Mouse (Mus musculus): ENCODE results near the gene Ahnak2.

Ahnak2 gene

DNA sequence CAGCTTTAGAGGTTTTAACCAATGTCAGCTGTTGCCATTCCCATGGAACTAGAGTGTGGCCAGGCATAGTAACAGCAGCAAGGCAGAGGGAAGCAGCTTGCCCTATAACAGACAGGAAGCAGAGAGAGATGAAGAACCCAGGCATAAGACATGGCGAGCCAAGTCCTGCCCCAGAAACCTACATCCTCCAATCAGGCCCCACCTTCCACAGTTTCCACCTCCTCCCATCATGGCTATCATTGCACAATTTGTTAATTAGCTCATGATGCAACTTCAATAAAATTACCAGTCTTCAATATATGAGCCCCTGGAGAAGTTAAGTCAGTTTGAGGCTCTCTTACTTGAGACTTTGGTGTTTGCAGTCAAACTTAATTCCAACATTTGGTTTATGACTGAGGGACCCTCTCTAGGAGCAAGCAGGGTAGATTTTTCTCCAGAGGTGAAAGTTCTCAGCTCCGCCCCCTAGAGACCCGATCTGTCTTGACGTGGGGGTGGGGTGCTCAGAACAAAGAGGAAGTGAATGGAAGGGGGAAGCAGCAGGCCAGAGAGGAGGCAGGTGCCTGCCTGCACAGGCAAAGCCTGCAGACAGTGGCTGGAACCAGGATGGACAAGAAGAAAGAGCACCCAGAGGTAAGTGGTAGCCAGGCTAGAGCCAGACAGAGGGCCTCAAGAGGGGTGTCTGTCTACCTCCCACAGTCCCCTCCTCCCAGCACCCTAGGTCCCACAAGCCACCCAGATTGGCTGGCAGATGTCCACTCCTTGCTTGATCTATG, 42.1 kb downstream of the Ahnak2 start, which contains the start of gene Pld4:
Pld4 (plus strand) TSS at position 502 of the 773 bp plus-strand sequence.
- DNase-seq (ENCODE audit: low read depth), result no peak

DNA sequence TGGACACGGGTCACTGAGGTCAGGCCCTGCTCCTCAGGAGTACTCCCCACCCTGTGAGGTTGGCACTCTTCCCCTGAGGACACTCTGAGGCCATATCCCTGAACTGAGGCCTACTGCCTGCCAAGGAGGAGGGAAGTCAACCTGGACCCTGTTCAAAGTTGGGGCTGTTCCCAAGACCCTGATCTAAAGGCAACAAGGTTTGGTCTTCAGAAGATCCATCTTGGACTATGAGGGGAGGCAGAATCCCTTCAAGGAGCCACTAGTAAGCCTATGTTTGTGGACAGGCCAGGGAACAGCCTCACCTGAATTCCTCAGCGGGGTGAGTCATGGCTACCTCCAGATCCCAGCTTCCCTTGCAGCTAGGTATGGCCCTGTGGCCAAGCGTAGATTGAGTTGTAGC, 43.0 kb downstream of the Ahnak2 start:
- DNase-seq (ENCODE audit: low read depth), result no peak

DNA sequence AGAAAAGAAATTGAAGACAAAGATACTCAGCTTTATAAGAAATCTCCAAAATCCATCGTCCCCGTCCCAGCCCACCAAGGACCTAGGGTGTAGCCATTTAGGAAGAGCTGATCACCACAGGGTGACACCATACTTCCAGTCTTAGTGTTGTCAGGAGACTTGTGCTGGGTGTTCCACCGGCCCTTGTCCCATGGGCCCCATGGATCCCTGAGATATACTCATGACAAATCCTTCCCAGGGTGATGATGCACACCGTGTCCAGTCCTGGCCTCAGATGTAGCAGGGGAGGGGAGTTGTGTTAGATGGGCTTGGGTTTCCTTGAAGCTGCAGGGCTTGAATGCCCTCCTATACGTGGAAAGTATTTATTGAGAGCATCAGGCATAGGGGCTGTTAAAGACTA, 44.6 kb downstream of the Ahnak2 start:
- no peak for DNase-seq (ENCODE audit: low read depth)

DNA sequence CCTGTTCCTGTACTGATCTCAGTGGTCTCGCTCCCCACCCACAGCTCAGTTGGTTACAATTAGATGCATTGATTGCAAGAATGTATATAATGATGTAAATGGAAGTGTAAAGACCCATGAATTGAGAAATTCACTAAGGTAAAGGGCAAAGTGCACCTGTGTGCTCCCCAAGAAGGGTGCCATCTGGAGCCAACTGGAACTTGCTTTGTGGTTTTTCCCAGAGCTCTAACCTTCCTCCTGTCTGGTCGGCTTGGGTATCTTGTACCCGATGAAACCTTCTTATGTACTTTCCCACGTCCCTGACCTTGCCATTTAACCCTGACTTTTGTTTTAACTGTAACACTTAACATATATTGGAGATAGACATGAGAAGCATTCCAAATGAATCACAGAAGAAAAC, 46.6 kb downstream of the Ahnak2 start:
- no peak for DNase-seq (ENCODE audit: low read depth)

DNA sequence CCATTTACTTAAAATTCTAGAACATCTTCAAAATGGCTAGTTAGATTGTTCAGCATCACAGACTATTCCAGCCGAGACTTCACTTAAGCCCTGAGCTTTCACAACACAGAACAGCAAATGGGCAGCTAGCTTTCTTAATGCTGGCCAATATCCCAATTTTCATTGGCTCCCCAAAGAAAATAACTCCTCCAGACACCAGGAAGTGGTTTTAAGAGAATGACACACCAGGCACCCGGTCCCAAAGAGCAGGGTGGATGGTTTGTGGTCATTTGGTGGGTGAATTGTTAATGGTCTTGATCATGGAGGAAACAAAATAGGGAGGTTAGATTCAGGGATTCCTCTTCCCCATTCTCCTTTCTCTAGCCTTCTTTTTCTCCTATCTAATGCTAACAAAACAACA, 50.1 kb downstream of the Ahnak2 start:
- no peak for DNase-seq (ENCODE audit: low read depth)

GRCm38 (mm10) chr12:112750976-112751375, 51.5 kb downstream of the Ahnak2 start:
- no peak for DNase-seq (ENCODE audit: low read depth)

DNA sequence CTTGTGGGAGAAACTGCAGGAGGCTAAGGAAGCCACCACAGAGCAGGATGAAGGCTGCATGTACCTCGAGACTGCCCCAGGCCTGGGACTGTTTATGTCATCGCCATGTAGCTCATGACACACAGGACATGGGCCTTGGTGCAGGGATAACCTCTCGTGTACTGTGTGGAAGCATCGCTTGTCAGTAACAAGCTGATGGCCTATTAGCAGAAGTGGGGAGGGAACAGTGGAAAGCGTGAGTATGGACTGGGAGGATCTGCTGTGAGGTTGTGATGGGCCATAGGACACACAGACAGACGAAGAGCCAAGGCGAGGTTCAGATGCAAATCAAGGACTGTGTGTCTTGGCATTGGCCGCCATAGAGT, 54.9 kb downstream of the Ahnak2 start:
- no peak for DNase-seq (ENCODE audit: low read depth)

- DNase-seq (ENCODE audit: low read depth), result peak; percentile 74
Measured at GRCm38 (mm10) chr12:112746808-112747605, 55.5 kb downstream of the Ahnak2 start.

DNA sequence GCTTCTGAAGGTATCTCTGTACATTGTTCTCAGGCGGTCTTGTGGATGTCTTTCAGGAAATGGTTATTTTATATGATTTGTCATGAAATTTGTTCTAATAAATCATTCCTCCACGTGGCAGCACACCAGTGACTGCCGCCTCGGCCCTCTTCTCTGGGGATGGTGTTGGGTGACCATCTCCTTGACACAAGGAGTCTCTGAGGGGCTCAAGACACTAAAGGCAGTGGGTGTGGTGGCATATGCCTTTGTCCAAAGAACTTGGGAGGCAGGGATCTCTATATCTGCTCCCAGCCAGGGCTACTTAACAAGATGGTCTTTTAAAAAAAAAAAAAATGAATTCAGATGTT, 56.0 kb downstream of the Ahnak2 start:
- DNase-seq (ENCODE audit: low read depth), result no peak

- no peak for DNase-seq (ENCODE audit: low read depth)
Measured at GRCm38 (mm10) chr12:112745716-112746115, 56.7 kb downstream of the Ahnak2 start.

DNA sequence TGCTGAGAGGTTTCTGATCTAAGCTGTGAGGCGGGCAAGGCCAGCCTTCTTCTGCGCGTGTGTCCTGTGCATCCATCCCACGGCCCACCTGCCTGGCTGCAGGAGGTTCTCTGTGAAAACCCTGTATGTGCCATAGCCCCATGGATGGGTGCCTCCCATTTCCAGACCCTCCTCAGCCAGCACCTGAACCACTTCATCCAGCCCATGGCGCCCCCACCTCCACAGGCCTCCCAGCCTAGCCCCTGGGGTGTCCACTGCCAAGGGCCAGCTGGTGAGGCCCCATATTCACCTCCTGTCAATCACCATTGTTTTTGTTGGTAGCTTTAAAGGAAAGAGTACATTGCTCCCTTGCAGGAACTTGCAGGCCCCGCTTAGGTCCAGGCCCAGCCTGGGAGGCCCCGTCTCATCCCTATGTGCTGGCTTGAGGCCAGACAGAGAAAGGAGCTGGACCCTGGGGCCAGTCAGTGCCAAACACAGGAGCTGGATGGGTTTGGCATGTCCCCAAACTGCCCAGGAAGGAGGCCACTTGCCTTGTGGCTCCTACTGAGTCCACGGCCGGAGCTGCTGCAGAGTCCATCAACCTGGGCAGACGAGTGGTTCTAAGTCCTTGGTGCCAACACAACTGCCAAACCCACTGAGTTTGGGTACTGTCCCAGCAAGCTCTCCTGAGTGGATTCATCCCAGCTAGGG, 57.4 kb downstream of the Ahnak2 start:
- no peak for DNase-seq (ENCODE audit: low read depth)

- DNase-seq (ENCODE audit: low read depth), result no peak
Measured at GRCm38 (mm10) chr12:112744211-112744610, 58.2 kb downstream of the Ahnak2 start.

DNA sequence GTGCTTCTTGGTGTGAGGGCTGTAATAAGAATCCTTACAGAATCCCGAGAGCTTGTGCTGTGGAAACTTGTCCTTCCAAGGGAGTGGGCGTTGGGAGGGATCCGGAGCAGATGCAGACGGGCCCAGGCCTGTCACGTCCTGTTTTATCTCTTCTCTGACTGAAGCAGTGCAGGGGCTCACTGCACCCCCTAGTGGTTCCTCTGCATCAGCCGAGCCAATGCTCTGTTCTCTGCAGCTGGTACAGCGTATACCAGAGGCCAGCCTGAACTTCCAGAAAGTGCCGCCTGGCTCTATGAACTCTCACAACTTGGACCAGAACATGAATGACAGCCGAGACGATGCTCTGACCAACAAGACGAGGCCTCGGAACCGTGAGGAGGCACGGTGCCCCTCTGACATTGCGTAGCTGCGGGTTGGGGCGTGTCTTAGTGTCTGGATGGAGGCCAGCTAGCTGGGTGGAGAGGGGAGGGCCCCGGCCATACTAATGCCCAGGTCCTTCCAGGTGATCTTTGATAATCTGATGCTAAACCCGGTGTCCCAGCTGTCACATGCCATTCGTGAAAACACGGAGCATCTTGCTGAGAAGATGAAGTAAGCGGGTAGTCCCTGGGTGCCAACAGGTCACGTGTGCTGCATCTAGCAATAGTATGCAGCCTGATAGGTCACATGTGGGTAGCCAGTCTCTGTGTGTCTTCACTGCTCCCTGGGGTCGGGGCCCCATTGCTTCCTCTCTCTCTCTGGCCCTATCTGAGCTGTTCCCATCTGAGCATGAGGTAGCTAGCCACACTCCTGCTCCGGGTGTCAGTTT, 59.1 kb downstream of the Ahnak2 start:
- peak; percentile 62 for DNase-seq (ENCODE audit: low read depth)

DNA sequence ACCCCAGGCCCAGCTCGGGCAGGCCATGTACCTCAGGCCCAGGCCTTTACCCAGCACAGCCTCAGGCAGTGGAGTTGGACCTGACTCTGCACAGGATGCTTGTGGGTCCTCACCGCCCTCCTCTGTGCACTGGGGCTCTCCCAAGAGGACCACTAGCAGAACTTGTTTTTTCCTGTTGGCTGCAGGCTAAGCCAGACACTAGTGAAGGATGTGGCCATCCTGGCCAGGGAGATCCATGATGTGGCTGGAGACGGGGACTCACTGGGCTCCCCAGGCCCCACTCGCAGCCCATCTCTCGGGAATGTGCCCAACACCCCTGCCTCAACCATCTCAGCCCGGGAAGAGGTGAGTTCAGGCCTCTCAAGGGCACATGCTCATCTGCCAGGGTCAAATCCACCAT, 59.7 kb downstream of the Ahnak2 start:
- DNase-seq (ENCODE audit: low read depth), result no peak

GRCm38 (mm10) chr12:112739023-112739568, 63.4 kb downstream of the Ahnak2 start:
- DNase-seq (ENCODE audit: low read depth), result no peak

- no peak for DNase-seq (ENCODE audit: low read depth)
Measured at GRCm38 (mm10) chr12:112738281-112739022, 64.0 kb downstream of the Ahnak2 start.

DNA sequence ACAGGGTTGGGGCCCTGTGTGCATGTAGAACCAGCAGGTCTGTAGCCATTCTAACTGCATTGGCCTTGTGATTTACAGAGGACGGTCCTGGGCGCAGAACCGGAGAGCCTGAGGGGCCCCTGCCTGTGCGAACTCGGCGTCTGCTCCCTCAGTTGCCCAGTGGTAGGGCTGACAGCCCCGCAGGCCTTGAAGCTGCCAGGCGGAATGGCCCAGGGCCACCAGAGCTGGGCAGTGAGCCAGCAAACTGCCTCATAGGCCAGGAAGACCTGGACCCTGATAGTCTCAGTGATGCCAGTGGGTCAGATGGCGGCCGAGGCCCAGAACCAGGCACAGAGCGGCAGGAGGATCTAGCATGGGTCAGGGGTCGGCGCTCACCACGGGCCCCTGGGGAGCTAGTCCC, 64.7 kb downstream of the Ahnak2 start:
- DNase-seq (ENCODE audit: low read depth), result no peak

GRCm38 (mm10) chr12:112737081-112737480, 65.4 kb downstream of the Ahnak2 start:
- DNase-seq (ENCODE audit: low read depth), result no peak

GRCm38 (mm10) chr12:112736636-112736925, 65.9 kb downstream of the Ahnak2 start:
- DNase-seq (ENCODE audit: low read depth), result no peak

DNA sequence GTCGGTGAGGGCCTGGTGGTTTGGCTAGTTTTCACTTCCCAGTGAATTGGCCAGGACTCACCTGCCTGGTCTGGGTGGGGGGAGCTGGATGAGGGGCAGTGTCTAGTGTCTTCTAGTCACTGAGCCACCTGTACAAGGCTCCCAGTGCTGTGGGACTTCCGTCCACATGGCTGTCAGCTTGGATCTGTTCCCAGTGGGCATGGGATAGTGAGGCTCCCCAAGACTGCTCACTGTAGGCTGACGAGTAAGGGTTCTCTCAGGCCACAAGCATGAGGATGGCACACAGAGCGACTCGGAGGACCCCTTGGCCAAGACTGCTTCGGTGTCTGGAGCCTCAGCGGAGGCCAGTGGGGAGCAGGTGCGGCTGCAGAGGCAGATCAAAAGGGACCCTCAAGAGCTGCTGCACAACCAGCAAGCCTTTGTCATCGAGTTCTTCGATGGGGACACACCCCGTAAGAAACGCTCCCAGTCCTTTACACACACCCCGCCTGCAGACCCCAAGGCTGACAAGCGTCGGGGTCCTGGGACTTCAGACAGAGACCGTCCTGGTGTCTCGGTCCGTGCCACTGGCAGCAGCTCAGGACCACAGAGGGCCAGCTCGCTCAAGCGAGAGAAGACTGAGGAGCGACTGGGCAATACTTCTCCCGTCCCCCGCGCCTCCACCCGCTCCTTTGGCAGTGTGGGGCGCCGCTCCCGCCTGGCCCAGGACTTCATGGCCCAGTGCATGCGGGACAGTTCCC, 66.4 kb downstream of the Ahnak2 start:
- no peak for DNase-seq (ENCODE audit: low read depth)
